Mouse (Mus musculus): Measurements from ENCODE around the gene Amh. TPM values are rescaled to one million over a fixed set of nuclear protein-coding genes. Genes with fewer than 3 reads are reported as not detected.
"Not testable (repeated sequence)": the region's sequence is repeated elsewhere in the genome, so short reads cannot be mapped to it uniquely, and the experiment has no call there.

The Amh gene
- polyA plus RNA-seq, 1 experiment, result not detected

- Histone ChIP-seq H3K4me1 (ENCODE audit: control insufficient read depth, insufficient read depth, low read length) (peaks cover 10% of the 10 kb centered on the region), H3K27ac (ENCODE audit: insufficient read depth, low read depth, low read length) (no peak overlapping the region), H3K4me3 (ENCODE audit: insufficient read depth, low read depth, low read length) (peak overlapping the region; percentile 77)
- 48% methylated on average over 10 of the region's 10 CpGs for WGBS
- TF ChIP-seq POLR2A (IDR thresholded peaks at IDR 0.05; ENCODE audit: insufficient read depth, low read depth, low read length), result no peak
These were observed 22.9 kb downstream of the Amh start for GRCm38 (mm10) chr10:80827870-80828420.

- H3K27ac ChIP-seq (ENCODE audit: insufficient read depth, low read depth, low read length); H3K4me1 ChIP-seq (ENCODE audit: control insufficient read depth, insufficient read depth, low read length): not testable (repeated sequence)
- 64% methylated on average over 9 of the region's 9 CpGs for WGBS
- peak overlapping the region; percentile 77 for H3K4me3 ChIP-seq (ENCODE audit: insufficient read depth, low read depth, low read length)
These were observed 23.5 kb downstream of the Amh start for GRCm38 (mm10) chr10:80828587-80828986.

- Histone ChIP-seq H3K4me3 (ENCODE audit: insufficient read depth, low read depth, low read length) (no peak overlapping the region), H3K4me1 (ENCODE audit: control insufficient read depth, insufficient read depth, low read length) (peaks cover 10% of the 10 kb centered on the region), H3K27ac (ENCODE audit: insufficient read depth, low read depth, low read length) (no peak overlapping the region)
- WGBS, result 52% methylated on average over 1 of the region's 1 CpGs
- TF ChIP-seq POLR2A (IDR thresholded peaks at IDR 0.05; ENCODE audit: insufficient read depth, low read depth, low read length) (no peak), CTCF (IDR thresholded peaks at IDR 0.05; ENCODE audit: insufficient read depth, low read depth, low read length) (no peak)
These were observed 24.6 kb downstream of the Amh start for GRCm38 (mm10) chr10:80829359-80830278.

- TF ChIP-seq POLR2A (IDR thresholded peaks at IDR 0.05; ENCODE audit: insufficient read depth, low read depth, low read length) (no peak), CTCF (IDR thresholded peaks at IDR 0.05; ENCODE audit: insufficient read depth, low read depth, low read length) (no peak)
- 31% methylated on average over 9 of the region's 9 CpGs for WGBS
- no peak overlapping the region for H3K4me3 ChIP-seq (ENCODE audit: insufficient read depth, low read depth, low read length)
- H3K4me1 ChIP-seq (ENCODE audit: control insufficient read depth, insufficient read depth, low read length), result peaks cover 10% of the 10 kb centered on the region
- H3K27ac ChIP-seq (ENCODE audit: insufficient read depth, low read depth, low read length), result no peak overlapping the region
These were observed 26.1 kb downstream of the Amh start for GRCm38 (mm10) chr10:80831136-80831535.

GRCm38 (mm10) chr10:80832818-80833217 is 27.8 kb downstream of the Amh start:
- Histone ChIP-seq H3K4me1 (ENCODE audit: control insufficient read depth, insufficient read depth, low read length) (peaks cover 16% of the 10 kb centered on the region), H3K27ac (ENCODE audit: insufficient read depth, low read depth, low read length) (no peak overlapping the region), H3K4me3 (ENCODE audit: insufficient read depth, low read depth, low read length) (no peak overlapping the region)
- 68% methylated on average over 7 of the region's 7 CpGs for WGBS
- TF ChIP-seq CTCF (IDR thresholded peaks at IDR 0.05; ENCODE audit: insufficient read depth, low read depth, low read length) (no peak), POLR2A (IDR thresholded peaks at IDR 0.05; ENCODE audit: insufficient read depth, low read depth, low read length) (no peak)

- Histone ChIP-seq H3K4me3 (ENCODE audit: insufficient read depth, low read depth, low read length) (no peak overlapping the region), H3K4me1 (ENCODE audit: control insufficient read depth, insufficient read depth, low read length) (peaks cover 12% of the 10 kb centered on the region; the same call in 1 of the 2 replicates), H3K27ac (ENCODE audit: insufficient read depth, low read depth, low read length) (no peak overlapping the region)
- TF ChIP-seq POLR2A (IDR thresholded peaks at IDR 0.05; ENCODE audit: insufficient read depth, low read depth, low read length) (no peak), CTCF (IDR thresholded peaks at IDR 0.05; ENCODE audit: insufficient read depth, low read depth, low read length) (no peak)
- WGBS, result 78% methylated on average over 30 of the region's 30 CpGs
These were observed 30.6 kb downstream of the Amh start for GRCm38 (mm10) chr10:80835617-80836016.

GRCm38 (mm10) chr10:80836949-80837379 is 31.9 kb downstream of the Amh start:
- TF ChIP-seq POLR2A (IDR thresholded peaks at IDR 0.05; ENCODE audit: insufficient read depth, low read depth, low read length), result no peak
- TF ChIP-seq CTCF (IDR thresholded peaks at IDR 0.05; ENCODE audit: insufficient read depth, low read depth, low read length), result no peak
- Histone ChIP-seq H3K4me1 (ENCODE audit: control insufficient read depth, insufficient read depth, low read length) (peaks cover 12% of the 10 kb centered on the region; the same call in 1 of the 2 replicates), H3K4me3 (ENCODE audit: insufficient read depth, low read depth, low read length) (no peak overlapping the region), H3K27ac (ENCODE audit: insufficient read depth, low read depth, low read length) (0 out of 2 replicates have a peak overlapping the region, but pooled peaks have one; percentile 20)
- WGBS, result 53% methylated on average over 7 of the region's 7 CpGs

GRCm38 (mm10) chr10:80837827-80838226 is 32.8 kb downstream of the Amh start:
- Histone ChIP-seq H3K4me3 (ENCODE audit: insufficient read depth, low read depth, low read length) (no peak overlapping the region), H3K4me1 (ENCODE audit: control insufficient read depth, insufficient read depth, low read length) (peaks cover 12% of the 10 kb centered on the region; the same call in 1 of the 2 replicates), H3K27ac (ENCODE audit: insufficient read depth, low read depth, low read length) (no peak overlapping the region)
- TF ChIP-seq POLR2A (IDR thresholded peaks at IDR 0.05; ENCODE audit: insufficient read depth, low read depth, low read length) (no peak), CTCF (IDR thresholded peaks at IDR 0.05; ENCODE audit: insufficient read depth, low read depth, low read length) (no peak)
- 54% methylated on average over 2 of the region's 2 CpGs for WGBS

- no peak for TF ChIP-seq CTCF (IDR thresholded peaks at IDR 0.05; ENCODE audit: insufficient read depth, low read depth, low read length)
- no peak for TF ChIP-seq POLR2A (IDR thresholded peaks at IDR 0.05; ENCODE audit: insufficient read depth, low read depth, low read length)
- H3K27ac ChIP-seq (ENCODE audit: insufficient read depth, low read depth, low read length), result no peak overlapping the region
- WGBS, result 80% methylated on average over 2 of the region's 2 CpGs
These were observed 33.4 kb downstream of the Amh start for GRCm38 (mm10) chr10:80838346-80838912.

More at GRCm38 (mm10) chr10:80838346-80838912, 33.4 kb downstream of the Amh start:
- H3K4me3 ChIP-seq (ENCODE audit: insufficient read depth, low read depth, low read length), result no peak overlapping the region
- peaks cover 16% of the 10 kb centered on the region for H3K4me1 ChIP-seq (ENCODE audit: control insufficient read depth, insufficient read depth, low read length)

Data from olfactory bulb, adult 2 months (tissue).